Mouse (Mus musculus) stomach, postnatal 0 days (tissue): ENCODE measurements around the gene Ankrd39. TPM values are rescaled to one million over a fixed set of nuclear protein-coding genes. Genes with fewer than 3 reads are reported as not detected.

ENCODE experiments used
- ATAC-seq: fragments of 200-750 bp; cut with Nextera tagmentation; 2 replicates; pipeline ENCODE4 v1.8.0; 2017; ENCODE audit not compliant: low FRiP score, low TSS enrichment
- DNase-seq: peaks from one replicate; pipeline ENCODE4 v3.0.0-alpha.2; 2016; ENCODE audit warnings: low spot score
- H3K27ac ChIP-seq: fragments of 300-500 bp; sonication (generic); replicated peaks from 2 replicates; pipeline ENCODE4 v1.5.1; 2014; ENCODE audit warnings: mild to moderate bottlenecking, control low read depth
- H3K27me3 ChIP-seq: fragments of 300-500 bp; sonication (generic); 2 replicates; pipeline ENCODE4 v1.6.1; 2014; ENCODE audit warnings: low read length; ENCODE audit not compliant: control insufficient read depth, insufficient read depth
- H3K36me3 ChIP-seq: fragments of 300-500 bp; sonication (generic); 2 replicates; pipeline ENCODE4 v1.6.1; 2014; ENCODE audit warnings: low read length, mixed read lengths; ENCODE audit not compliant: control insufficient read depth, insufficient read depth
- H3K4me1 ChIP-seq: fragments of 300-500 bp; sonication (generic); replicated peaks from 2 replicates; pipeline ENCODE4 v1.6.1; 2014; ENCODE audit warnings: antibody characterized with exemption; ENCODE audit not compliant: control insufficient read depth, insufficient read depth
- H3K4me2 ChIP-seq: fragments of 300-500 bp; sonication (generic); replicated peaks from 2 replicates; pipeline ENCODE4 v1.6.1; 2014; ENCODE audit warnings: low read depth, mild to moderate bottlenecking, control low read depth, moderate library complexity
- H3K4me3 ChIP-seq: fragments of 300-500 bp; sonication (generic); 2 replicates; pipeline ENCODE4 v1.5.1; 2014; ENCODE audit warnings: low read depth, low read length, control low read depth
- H3K9ac ChIP-seq: fragments of 300-500 bp; sonication (generic); 2 replicates; pipeline ENCODE4 v1.6.1; 2014; ENCODE audit warnings: mild to moderate bottlenecking, low read length, control low read depth, mixed read lengths
- H3K9me3 ChIP-seq: fragments of 300-500 bp; sonication (generic); 2 replicates; pipeline ENCODE4 v1.6.1; 2016; ENCODE audit warnings: low read length; ENCODE audit not compliant: control insufficient read depth
- CTCF ChIP-seq: IDR thresholded peaks from 2 replicates; pipeline ENCODE4 v1.5.1; 2016; ENCODE audit warnings: antibody characterized with exemption, low read depth, mild to moderate bottlenecking, moderate library complexity
- EP300 ChIP-seq: optimal IDR thresholded peaks from 2 replicates; pipeline ENCODE3; 2016; ENCODE audit warnings: antibody characterized with exemption
- WGBS: fragments of 180-500 bp; shearing (Covaris S2); extraction: QIAGEN DNeasy Blood & Tissue Kit; methylation state at CpG from one replicate; pipeline ENCODE4 v1.1.7; 2014; 5-methylcytosine and 5-hydroxymethylcytosine counted together
- polyA plus RNA-seq: library from polyadenylated mRNA; unstranded; fragments of >200 nt; fragmentation: Nextera tagmentation; extraction: Ambion mirVana; gene quantifications from 2 replicates; pipeline ENCODE4 v1.2.1, GENCODE M21; 2015

The Ankrd39 gene
- polyA plus RNA-seq, 1 experiment from 2014 or later: 19.5 TPM

GRCm38 (mm10) chr1:36534595-36535058 lies 12.6 kb downstream of the Ankrd39 start:
- 51% methylated on average over 6 of the region's 6 CpGs for WGBS
- H3K4me3 ChIP-seq: no peak overlapping the region
- ATAC-seq: peak; percentile 61
- H3K4me1 ChIP-seq: no peaks in the 10 kb centered on the region
- H3K9me3 ChIP-seq: no peaks in the 10 kb centered on the region
- no peak overlapping the region; the same call in 1 of the 2 replicates for H3K27ac ChIP-seq
- peak; percentile 41 for DNase-seq
- no peaks in the 10 kb centered on the region for H3K27me3 ChIP-seq
- no peak overlapping the region for H3K4me2 ChIP-seq
- TF ChIP-seq CTCF (peak; percentile 46), EP300 (no peak)
- H3K9ac ChIP-seq: no peak overlapping the region
- H3K36me3 ChIP-seq: peaks cover 6% of the 10 kb centered on the region; the same call in 1 of the 2 replicates

GRCm38 (mm10) chr1:36533546-36533945 lies 13.7 kb downstream of the Ankrd39 start:
- WGBS: 67% methylated on average over 6 of the region's 6 CpGs
- H3K27me3 ChIP-seq: no peaks in the 10 kb centered on the region
- no peak overlapping the region for H3K4me2 ChIP-seq
- no peaks in the 10 kb centered on the region for H3K9me3 ChIP-seq
- peaks cover 6% of the 10 kb centered on the region; the same call in 1 of the 2 replicates for H3K36me3 ChIP-seq
- H3K4me3 ChIP-seq: no peak overlapping the region
- DNase-seq (no peak), ATAC-seq (no peak)
- H3K27ac ChIP-seq: no peak overlapping the region
- H3K9ac ChIP-seq: 0 out of 2 replicates have a peak overlapping the region, but pooled peaks have one; percentile 23
- TF ChIP-seq CTCF (no peak), EP300 (no peak)
- H3K4me1 ChIP-seq: no peaks in the 10 kb centered on the region

GRCm38 (mm10) chr1:36531461-36531860 lies 15.8 kb downstream of the Ankrd39 start:
- TF ChIP-seq EP300 (no peak), CTCF (no peak)
- Histone ChIP-seq H3K27ac (no peak overlapping the region), H3K4me2 (no peak overlapping the region), H3K9me3 (no peaks in the 10 kb centered on the region), H3K27me3 (no peaks in the 10 kb centered on the region), H3K4me1 (no peaks in the 10 kb centered on the region), H3K4me3 (no peak overlapping the region), H3K36me3 (peaks cover 4% of the 10 kb centered on the region; the same call in 1 of the 2 replicates), H3K9ac (no peak overlapping the region)
- ATAC-seq (no peak), DNase-seq (no peak)
- 88% methylated on average over 12 of the region's 12 CpGs for WGBS

GRCm38 (mm10) chr1:36530962-36531361 lies 16.3 kb downstream of the Ankrd39 start:
- 88% methylated on average over 7 of the region's 7 CpGs for WGBS
- Histone ChIP-seq H3K4me1 (no peaks in the 10 kb centered on the region), H3K4me2 (no peak overlapping the region), H3K36me3 (peaks cover 4% of the 10 kb centered on the region; the same call in 1 of the 2 replicates), H3K27me3 (no peaks in the 10 kb centered on the region), H3K4me3 (no peak overlapping the region), H3K9me3 (no peaks in the 10 kb centered on the region), H3K27ac (no peak overlapping the region), H3K9ac (no peak overlapping the region)
- TF ChIP-seq CTCF (no peak), EP300 (no peak)
- DNase-seq (no peak), ATAC-seq (no peak)

GRCm38 (mm10) chr1:36530485-36530884 lies 16.8 kb downstream of the Ankrd39 start:
- Histone ChIP-seq H3K4me3 (no peak overlapping the region), H3K9ac (no peak overlapping the region), H3K36me3 (peaks cover 8% of the 10 kb centered on the region; the same call in 1 of the 2 replicates), H3K27ac (no peak overlapping the region), H3K9me3 (no peaks in the 10 kb centered on the region), H3K27me3 (no peaks in the 10 kb centered on the region), H3K4me1 (no peaks in the 10 kb centered on the region), H3K4me2 (no peak overlapping the region)
- DNase-seq (no peak), ATAC-seq (no peak)
- 58% methylated on average over 8 of the region's 8 CpGs for WGBS
- no peak for TF ChIP-seq CTCF
- no peak for TF ChIP-seq EP300

GRCm38 (mm10) chr1:36529875-36530274 lies 17.4 kb downstream of the Ankrd39 start:
- H3K36me3 ChIP-seq: peaks cover 10% of the 10 kb centered on the region; the same call in 1 of the 2 replicates
- DNase-seq (no peak), ATAC-seq (no peak)
- no peaks in the 10 kb centered on the region for H3K9me3 ChIP-seq
- no peak overlapping the region for H3K4me3 ChIP-seq
- H3K27me3 ChIP-seq: no peaks in the 10 kb centered on the region
- 90% methylated on average over 4 of the region's 4 CpGs for WGBS
- TF ChIP-seq EP300: no peak
- TF ChIP-seq CTCF: no peak
- H3K4me2 ChIP-seq: no peak overlapping the region
- H3K9ac ChIP-seq: no peak overlapping the region
- H3K4me1 ChIP-seq: no peaks in the 10 kb centered on the region
- H3K27ac ChIP-seq: no peak overlapping the region
